Mouse (Mus musculus): Measurements from ENCODE around the gene Slc22a22.

Slc22a22 gene

GRCm38 (mm10) chr15:57477525-57477924 is at the start of gene Slc22a22:
Gene Slc22a22 (minus strand): TSS chr15:57477625.
- ATAC-seq (ENCODE audit: low TSS enrichment) = no peak

DNA sequence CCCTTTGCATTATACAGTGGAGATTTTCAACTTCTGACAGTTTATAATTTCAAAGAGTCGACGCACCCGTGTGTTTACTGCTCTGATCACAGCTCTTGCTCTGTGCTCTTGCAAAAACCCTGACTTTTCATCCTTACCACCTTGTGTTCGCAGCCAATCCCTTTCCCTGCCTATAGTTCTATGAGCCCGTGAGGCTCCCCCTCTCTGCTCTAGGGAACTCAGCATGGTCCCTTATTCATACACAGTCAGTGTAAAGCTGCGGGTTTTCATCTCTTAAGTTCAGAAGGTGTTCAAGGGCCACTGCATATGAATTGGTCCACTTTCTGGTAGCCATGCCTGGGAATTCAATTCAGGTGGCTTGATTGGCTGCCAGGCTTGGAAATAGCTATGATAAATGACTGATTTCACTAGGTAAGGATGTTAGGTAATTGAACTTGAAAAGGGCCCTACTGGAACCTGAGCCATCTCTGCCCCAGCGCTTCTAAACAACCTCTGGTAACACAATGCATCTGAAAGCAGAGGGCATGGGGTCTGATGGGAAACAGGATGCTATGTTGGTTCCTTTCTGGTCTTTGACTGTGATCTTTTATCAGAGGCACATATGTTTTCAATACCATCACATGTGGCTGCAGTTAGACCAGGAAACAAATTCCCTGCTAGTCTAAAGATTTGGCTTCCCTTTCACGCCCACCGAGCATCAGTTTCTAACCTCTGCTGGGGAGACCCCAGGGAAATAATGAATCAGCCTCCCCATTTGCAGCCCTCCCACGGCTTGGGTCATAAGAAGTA is 46.3 kb upstream of the Slc22a22 start:
- ATAC-seq (ENCODE audit: low TSS enrichment) = no peak

DNA sequence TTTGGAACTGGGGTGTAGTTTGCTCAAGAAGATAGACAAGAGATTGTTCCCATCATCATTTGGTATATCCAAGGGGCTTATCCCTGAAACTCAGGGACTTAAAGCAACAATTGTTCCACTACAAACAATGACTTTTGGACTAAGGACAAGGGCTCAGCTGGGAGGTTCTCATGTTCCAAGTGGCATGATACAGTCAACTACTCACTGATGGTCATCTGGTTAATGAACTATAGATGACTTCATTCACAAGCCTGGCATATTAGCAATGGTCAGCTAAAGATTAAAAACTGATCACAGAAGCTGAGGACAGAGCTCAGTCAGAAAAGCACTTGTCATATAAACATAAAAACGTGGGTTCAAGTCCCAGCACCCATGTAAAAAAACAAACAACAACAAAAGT is 44.7 kb upstream of the Slc22a22 start:
- no peak for ATAC-seq (ENCODE audit: low TSS enrichment)

- ATAC-seq (ENCODE audit: low TSS enrichment) = no peak
These were observed 32.1 kb upstream of the Slc22a22 start for GRCm38 (mm10) chr15:57509185-57510172.

GRCm38 (mm10) chr15:57508242-57509184 is 31.1 kb upstream of the Slc22a22 start:
- ATAC-seq (ENCODE audit: low TSS enrichment) = peak; percentile 96

DNA sequence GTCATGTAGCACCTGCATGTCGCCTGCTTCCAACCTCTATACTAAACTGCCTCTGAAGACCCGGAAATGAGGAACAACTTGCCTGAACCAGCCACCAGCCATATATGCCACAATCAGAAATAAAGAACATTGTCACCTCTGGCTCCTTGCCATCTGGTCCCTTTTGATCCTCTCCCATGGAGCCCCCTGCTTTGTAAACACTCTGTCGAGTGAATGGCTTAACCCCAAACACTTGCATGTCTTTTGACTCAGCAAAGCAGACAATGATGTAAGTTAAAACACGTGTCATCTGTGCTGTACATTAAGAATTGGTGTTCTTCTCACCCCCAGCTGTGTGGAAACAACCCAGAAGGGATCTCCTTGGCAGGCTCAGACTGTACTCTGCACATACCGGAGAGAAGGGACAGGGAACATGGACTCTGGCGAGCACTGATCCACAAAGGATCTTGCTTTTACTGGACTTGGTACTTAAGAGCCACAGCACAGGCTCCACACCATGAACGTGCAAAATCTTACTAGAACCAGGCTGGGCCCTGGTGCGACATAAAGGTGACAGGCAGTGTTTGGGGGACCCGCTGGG is 26.8 kb upstream of the Slc22a22 start:
- no peak for ATAC-seq (ENCODE audit: low TSS enrichment)

DNA sequence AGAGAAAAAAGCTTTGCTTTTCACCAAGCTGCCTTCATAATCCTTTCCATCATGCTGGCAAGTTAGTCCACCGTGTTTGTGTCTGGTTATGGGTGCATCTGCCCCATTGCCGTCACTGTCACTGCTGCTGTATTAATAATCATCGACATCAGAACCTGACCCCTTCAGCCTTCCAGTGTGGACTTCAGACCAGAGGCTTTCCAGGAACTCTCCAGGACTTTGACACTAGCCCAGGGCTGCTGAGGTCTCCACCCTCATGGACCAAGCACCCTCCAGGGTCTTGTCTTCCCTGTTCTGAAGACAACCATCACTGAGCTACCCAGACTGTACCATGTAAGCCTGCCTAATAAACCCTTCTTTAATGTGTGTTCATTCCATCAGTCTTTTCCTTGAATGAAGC is 26.2 kb upstream of the Slc22a22 start:
- no peak for ATAC-seq (ENCODE audit: low TSS enrichment)

DNA sequence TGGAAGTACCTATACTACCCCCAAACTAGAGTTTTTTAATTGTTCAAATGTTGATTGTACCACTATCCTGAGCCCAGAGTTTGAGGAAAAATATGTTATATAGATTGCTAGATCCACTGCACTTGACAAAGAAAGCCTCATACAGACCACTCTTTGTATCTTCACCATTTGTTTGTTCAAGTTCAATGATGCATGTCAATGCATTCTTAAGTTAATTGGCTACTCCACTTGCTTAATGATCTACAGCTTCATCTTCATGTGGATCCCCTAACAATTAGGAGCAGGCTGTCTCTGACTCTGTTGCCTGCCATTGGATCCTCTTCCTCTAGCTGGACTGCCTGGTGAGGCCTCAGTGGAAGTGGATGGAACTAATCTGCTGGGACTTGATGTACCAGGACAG is 24.1 kb upstream of the Slc22a22 start:
- no peak for ATAC-seq (ENCODE audit: low TSS enrichment)

- no peak for ATAC-seq (ENCODE audit: low TSS enrichment)
These were observed 18.7 kb upstream of the Slc22a22 start for GRCm38 (mm10) chr15:57496106-57496505.

DNA sequence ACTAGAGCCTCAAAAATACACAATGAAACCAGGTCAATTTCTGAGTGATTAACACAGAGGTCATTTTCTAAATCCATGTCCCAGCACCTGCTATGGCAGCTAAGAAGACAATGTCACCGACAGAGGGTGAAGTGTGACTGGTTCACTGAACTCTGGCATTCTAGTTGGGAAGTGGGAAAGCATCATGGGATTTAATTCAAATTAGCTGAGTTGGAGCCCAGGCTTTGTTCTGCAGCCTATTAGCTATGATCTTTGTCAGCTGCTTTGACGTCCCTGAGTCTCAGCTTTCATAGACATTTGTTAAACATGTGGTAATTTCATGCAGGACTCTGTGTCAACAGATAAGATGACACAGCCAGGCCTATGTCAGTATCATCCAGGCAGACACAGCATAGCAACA is 5.1 kb upstream of the Slc22a22 start:
- no peak for ATAC-seq (ENCODE audit: low TSS enrichment)

- ATAC-seq (ENCODE audit: low TSS enrichment) = no peak
These were observed 5.8 kb downstream of the Slc22a22 start for GRCm38 (mm10) chr15:57471648-57472047.

DNA sequence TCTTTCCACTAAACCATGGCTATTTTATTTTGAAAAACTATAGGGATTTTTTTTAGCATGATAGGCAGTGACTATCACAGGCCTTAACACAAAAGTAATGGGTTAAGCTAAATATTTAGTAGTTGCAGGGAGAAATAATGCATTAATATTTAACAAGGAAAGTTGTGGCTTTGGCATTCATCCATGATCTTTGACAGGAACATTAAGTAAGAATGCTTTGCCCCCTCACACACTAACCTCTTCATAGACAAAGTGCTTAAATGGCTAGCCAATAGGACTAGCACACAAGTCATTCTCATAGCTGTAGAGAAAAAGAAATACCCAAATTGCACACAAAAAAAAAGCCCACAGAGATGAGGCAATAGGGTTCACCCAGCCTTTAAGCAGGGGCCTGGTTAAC is 11.4 kb downstream of the Slc22a22 start:
- ATAC-seq (ENCODE audit: low TSS enrichment) = no peak

DNA sequence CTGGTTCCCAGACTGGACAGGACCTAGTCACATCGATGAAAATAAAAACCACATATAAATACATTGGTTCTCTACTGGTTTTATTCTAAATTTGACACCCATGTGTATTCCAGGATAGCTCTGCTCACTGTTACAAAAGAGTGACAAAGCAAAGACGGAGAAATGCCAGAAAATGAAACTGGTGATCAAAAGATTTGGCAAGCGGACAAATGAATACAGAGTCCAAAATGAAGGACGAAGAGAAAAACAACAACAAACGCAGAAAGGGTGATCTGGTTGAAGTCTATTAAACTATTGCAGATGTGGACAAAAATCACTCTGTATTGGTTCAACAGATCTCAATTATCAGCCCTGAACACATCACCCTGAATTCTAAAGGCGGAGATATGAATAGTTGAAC is 12.4 kb downstream of the Slc22a22 start:
- ATAC-seq (ENCODE audit: low TSS enrichment) = no peak

DNA sequence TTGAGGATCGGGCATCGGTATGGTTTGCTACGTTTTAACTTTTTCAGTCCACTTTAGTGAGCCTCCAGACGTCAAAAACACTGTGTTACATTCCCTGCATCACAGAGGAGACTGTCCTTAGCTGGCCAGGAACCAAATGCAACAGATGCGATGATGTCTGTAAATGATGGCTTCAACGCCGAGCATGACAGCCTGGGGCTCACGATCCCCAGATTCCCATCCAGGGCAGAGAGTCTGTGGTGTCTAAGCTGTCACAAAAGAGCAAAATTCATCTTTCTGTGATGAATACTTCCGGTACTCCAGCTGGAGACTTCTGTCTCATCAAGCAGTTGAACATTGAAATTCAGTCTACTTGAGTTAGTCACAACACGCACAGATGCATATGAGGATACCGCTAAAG is 13.4 kb downstream of the Slc22a22 start:
- ATAC-seq (ENCODE audit: low TSS enrichment) = peak; percentile 47; the same call in 1 of the 2 replicates

GRCm38 (mm10) chr15:57461284-57461683 is 16.1 kb downstream of the Slc22a22 start:
- no peak for ATAC-seq (ENCODE audit: low TSS enrichment)

DNA sequence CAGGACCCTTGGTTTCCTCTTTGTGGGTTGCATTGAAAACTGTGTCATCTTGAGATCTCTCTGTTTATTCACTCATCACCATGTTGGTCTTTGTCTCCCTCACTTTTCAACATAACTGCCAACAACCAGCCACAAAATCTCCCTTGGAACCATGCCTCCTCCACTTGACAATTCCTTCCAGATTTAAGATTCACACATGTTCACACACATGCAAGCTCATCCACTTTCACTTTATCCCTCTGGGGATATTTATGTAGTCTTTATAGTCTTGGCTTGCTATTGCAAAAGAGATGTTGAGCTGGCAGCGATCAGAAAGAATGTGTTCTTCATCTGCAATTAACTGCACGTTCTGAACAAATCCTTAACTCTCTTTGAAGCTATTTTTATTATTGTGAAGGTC is 20.1 kb downstream of the Slc22a22 start:
- ATAC-seq (ENCODE audit: low TSS enrichment) = no peak; the same call in 1 of the 2 replicates

GRCm38 (mm10) chr15:57434710-57435404 is 42.6 kb downstream of the Slc22a22 start:
- ATAC-seq (ENCODE audit: low TSS enrichment) = no peak

- peak; percentile 69 for ATAC-seq (ENCODE audit: low TSS enrichment)
These were observed 68.9 kb downstream of the Slc22a22 start for GRCm38 (mm10) chr15:57408498-57408897.

- ATAC-seq (ENCODE audit: low TSS enrichment) = no peak
These were observed 78.8 kb downstream of the Slc22a22 start for GRCm38 (mm10) chr15:57398439-57399148.

- ATAC-seq (ENCODE audit: low TSS enrichment) = no peak
These were observed 83.4 kb downstream of the Slc22a22 start for GRCm38 (mm10) chr15:57394053-57394452.

Data from frontal cortex, adult (tissue).